Mouse (Mus musculus): Measurements from ENCODE around the gene Dcpp2. TPM values are rescaled to one million over a fixed set of nuclear protein-coding genes. Genes with fewer than 3 reads are reported as not detected.
"Not testable (repeated sequence)": the region's sequence is repeated elsewhere in the genome, so short reads cannot be mapped to it uniquely, and the experiment has no call there.

Dcpp2 gene
- total RNA-seq (2022), result not detected

DNA sequence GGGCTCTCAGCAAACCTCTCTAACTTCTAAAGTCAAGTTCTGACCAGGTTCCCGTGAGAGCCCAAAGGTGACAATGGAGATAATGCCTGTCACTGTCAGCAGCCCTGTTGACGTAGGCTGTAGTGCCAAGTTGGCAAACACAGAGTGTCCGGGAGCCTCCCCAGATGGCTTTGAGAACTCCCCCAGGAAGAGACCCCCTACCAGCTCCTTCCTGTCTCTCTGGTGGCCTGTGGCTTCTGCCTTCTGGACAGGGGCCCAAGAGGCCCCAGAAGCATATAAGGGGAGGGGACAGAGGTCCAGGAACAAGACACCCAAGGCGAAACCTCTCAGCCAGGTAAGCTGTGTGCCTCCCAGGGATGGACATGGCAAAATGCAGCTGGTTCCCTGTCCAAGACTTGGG, at the start of gene Dcpp2, which contains the start of gene Dcpp1:
Dcpp2 (plus strand) TSS at position 305 of the 400 bp plus-strand sequence.
Dcpp1 (plus strand) TSS at position 301 of the 400 bp plus-strand sequence.
- DNase-seq (ENCODE audit: low spot score in 2 of 2), result not testable (repeated sequence)

DNA sequence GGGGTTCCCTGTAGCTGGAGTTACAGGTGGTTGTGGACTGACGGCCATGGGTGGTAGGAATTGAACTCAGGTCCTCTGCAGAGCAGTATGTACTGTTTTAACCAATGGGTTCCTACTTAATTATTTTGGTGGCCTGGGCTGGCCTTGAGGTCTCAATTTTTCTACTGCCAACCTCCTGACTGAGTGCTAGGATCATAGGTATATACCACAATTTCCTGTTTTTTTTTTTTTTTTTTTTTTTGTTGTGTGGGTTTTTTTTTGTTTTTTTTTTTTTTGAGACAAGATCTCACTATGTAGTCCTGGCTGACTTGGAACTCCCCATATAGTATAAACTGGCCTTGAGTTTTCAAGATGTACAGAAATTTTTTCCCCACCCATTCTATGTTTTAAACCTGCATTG, 49.5 kb upstream of the Dcpp2 start:
- DNase-seq (ENCODE audit: low spot score in 2 of 2), result no peak

DNA sequence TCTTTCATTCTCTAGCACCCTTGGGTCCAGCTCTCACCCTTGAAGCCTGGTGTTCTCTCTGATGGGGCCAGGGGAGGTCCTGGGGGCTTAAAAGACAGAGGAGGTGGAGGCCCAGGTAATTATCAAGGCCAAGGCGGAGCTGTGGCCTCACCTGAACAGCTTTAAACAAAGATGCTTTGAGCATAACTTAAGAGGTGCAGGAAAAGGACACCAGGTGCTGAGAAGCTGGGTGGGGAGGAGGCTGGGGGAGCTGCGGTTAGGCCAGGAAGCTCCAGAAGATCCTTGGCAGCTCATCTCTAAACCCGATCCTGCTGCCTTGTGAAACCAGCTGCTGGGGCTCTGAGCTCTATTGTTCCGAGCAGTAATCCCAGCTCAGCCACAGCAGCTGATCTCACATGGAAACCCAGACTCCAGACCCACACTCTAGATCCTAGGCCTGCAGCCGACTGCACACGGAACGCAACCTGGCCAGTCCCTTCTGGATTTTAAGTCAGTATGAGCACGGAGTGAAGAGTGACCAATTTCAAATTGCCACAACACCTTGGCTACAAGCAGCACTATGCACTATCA, 44.6 kb upstream of the Dcpp2 start, which contains the start of gene Prss33:
Prss33 (minus strand) TSS at position 51 of the 570 bp plus-strand sequence.
- no peak for DNase-seq (ENCODE audit: low spot score in 2 of 2)

DNA sequence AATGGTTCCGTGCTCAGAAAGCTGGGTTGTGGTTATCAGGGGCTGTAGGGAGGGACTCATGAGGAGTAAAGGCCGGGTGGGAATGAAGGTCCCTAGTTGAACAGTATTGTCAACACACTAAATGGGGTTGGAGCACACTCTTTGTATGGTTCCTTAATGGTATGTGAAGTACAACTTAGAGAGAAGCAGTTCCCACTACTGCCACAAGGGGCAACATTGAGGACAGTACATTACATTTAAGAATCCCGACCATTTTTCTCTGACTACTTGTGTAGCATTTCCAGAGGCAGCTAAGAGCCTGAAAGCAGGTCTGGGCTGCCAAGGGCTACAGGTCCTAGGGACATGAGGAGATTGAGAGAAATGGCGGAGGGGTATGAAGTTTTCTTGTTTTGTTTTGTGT, 39.5 kb upstream of the Dcpp2 start:
- peak in 1 of 2 experiments; percentile 37 for DNase-seq (ENCODE audit: low spot score in 2 of 2)

DNA sequence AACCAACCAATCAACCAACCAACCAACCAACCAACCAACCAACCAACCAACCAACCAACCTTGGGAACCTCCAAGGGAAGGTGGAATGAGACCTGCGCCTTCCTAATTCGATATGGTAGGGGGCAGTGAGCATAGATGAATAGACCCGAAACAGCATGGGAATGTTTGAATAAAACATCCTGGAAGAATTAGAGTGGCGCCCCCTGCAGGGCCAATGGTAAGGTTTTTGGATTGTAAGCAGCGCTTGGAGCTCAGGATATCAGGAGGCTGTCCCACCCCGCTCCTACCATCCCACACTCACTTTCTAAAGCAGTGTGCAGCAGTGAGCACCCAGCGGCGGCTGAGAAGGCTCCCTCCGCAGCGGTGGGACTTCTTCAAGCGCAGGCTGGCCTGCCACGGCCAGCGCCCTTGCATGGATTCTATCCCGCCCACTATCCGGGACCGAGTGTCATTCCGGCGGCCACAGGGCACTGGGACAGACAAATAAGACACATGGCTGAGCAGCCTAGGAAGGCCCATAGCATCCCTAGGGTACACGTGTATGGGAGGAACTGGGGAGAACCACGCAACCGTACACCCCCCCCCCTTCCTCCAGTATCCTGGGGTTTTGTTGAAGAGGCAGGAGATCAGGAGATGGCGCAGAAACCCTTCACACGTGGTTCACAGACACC, 37.4 kb upstream of the Dcpp2 start:
- no peak for DNase-seq (ENCODE audit: low spot score in 2 of 2)

DNA sequence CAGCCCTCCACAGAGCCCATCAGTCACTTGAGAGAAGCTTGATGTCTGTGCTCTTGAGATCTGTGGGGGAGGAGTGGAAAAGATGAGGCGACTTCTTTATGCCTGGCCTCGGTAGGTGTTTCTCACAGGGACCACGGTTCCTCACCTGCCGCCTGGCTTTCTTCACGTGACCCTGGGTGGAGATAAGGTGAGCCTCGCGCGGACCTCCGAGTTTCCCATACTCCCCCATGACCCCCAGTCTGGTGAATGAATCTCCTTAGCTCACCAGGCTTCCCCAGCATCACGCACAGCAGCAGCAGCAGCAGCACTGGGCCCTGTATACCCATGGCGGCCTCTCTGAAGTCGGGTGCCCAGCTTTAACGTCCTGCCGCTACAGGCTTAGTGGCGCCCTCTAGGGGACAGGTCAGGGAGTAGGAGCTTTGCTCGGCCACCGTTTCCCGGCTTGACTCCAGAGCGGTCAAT, 36.8 kb upstream of the Dcpp2 start, which contains the start of the genes Prss32 and Prss41:
Prss32 (plus strand) TSS at position 44 of the 462 bp plus-strand sequence.
Prss41 (minus strand) TSS at position 361 of the 462 bp plus-strand sequence.
- peak in 1 of 2 experiments; percentile 33 for DNase-seq (ENCODE audit: low spot score in 2 of 2)

DNA sequence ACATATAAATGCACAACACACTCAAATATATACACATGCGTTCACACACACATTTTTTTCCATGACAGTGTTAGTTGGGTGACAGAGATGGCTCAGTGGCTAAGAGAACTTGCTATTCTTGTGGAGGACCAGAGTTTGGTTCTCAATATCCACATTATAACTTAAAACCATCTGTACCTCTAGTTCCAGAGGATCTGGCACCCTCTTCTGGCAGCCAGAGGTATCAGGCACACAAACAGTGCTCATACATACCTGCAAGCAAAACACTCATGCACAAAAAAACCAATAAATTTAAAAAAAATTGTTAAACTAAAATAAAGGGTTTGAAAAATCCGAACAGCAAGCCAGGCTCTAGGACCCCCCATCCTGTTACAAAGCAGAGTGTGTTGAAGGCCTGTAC, 30.7 kb upstream of the Dcpp2 start:
- no peak for DNase-seq (ENCODE audit: low spot score in 2 of 2)

DNA sequence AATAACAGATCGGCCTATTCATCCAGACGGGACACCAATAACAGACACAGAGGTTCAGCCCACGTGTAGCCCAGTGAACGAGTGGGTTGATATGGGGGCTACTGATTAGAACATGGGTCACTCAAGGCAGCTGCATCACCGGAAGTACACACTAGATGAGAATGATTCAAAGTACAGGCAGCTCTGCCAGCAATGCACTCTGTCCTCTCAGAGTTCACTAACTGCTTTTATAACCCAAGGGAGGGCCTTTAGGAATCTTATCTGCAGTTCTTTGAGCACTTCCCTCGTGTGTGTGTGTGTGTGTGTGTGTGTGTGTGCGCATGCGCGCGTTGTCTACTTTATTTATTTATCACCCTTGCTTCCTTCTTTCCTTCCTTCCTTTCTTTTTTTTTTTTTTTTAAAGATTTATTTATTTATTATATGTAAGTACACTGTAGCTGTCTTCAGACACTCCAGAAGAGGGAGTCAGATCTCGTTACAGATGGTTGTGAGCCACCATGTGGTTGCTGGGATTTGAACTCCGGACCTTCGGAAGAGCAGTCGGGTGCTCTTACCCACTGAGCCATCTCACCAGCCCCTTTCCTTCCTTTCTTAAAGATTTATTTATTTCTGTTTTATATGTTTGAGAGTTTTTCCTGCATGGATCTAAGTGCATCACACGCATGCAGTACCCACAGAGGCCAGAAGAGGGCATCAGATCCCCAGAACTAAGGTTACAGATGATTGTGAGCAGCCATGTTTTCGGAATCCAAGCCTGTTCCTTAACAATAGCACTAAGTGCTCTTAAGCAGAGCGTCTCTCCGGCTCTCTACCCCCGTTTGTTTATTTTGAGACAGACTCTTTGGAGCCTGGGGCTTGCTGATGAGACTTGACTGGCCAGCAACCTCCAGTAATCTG, 29.6 kb upstream of the Dcpp2 start:
- DNase-seq (ENCODE audit: low spot score in 2 of 2), result peak; percentile 30 to 40

DNA sequence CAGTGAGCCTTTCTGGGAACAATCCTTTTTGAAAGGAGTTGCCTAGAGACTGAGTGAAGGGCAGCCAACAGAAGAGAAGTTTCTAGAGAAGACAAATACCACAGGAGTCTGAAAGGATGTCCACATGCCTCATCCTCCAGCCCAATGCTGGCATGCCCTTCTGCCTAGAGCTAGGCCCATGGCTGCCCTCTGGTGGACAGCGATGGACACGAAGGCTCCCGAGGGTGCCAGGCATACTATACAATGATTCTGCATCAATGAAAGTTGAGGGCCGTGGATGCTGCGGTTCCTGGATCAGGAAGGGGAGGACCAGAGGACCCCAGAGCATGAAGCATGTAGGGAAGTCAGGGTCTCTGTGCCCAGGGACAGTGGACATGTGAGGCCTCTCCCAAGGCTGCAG, 27.4 kb upstream of the Dcpp2 start:
- DNase-seq (ENCODE audit: low spot score in 2 of 2), result no peak

DNA sequence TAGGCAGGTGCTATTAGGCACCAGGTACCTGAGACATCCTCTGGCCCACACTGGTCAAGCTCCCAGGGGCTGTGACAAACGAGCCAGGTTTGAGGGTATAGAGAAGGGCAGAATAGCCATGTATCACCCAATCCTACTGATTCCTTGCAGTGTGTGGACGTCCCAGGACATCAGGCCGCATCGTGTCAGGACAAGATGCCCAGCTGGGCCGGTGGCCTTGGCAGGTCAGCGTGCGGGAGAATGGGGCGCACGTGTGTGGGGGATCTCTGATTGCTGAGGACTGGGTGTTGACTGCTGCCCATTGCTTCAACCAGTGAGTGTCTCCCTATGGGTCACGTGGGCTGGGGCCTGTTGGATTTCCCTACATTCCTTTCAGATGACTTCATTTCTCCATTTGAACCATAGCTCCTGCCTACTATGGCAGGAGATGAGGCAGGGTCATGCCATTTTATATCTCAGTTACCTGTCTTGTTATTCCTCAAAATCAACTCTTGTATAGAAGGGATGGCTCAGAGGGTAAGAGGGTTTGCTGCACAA, 26.4 kb upstream of the Dcpp2 start:
- DNase-seq (ENCODE audit: low spot score in 2 of 2), result no peak

DNA sequence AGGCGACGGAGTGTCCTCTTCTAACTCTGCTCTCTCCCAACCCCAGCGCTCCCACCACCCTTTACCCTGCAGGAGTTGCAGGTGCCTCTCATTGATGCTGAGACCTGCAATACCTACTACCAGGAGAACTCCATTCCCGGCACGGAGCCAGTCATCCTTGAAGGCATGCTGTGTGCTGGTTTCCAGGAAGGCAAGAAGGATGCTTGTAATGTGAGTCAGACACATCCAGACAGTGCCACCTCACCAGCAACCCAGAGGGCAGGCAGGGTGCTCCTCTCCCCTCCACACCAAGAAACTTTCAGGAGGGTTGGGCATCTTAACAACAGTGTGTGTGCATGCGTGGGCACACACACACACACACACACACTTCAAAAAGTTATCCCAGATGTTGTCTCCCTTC, 23.5 kb upstream of the Dcpp2 start:
- no peak for DNase-seq (ENCODE audit: low spot score in 2 of 2)

DNA sequence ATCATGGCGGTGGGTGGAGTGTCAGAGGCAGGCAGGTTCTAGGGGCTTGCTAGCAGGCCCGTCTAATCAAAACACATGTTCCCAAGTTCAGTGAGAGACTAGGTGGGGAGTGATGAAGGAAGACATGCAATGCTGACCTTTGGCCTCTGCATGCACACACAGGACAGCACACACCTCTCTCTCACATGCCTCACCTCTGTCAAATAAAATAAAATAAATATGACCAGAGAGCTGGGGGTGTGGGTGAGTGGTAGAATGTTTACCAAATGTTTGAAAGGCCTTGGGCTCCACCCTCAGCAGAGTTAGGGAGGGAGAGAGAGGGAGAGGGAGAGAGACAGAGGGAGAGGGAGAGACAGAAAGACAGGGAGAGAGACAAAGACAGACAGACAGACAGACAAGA, 22.8 kb upstream of the Dcpp2 start:
- DNase-seq (ENCODE audit: low spot score in 2 of 2), result no peak

DNA sequence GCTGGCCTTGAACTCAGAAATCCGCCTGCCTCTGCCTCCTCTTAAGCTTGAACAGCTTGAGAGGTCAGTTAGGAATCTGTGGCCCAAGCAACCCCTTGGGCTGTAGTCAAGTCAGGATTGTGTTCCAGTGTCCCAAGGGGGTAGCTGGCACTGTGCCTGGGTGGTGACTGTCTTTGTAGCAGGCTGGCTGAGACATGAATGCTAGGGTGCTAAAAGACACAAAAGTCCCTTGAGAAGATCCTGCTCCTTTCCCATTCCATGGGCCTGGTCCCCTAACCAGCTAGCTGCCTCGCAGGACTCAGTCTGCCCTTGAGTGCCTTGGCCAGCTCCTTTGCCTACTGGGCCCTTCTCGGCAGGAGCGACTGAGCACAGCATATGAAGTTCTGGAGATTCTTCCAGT, 17.8 kb upstream of the Dcpp2 start:
- no peak for DNase-seq (ENCODE audit: low spot score in 2 of 2)

DNA sequence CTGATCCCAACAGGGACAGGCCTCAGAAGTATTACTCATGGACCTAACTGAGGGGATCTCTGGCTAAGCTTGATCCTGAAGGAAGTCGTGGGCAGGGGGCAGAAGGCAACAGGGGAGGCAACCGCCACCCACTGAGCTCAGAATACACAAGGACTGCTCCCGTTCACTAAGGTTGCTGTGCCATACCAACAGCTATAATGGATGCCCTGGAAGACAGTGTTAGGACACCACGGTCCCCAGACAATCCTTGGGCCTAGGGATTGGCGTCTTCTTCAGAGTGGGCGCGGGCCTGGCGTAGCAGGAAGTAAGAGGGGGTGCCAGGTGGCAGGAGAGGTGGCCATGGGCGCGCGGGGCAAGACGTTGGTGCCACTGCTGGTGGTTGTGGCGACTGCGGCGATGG, 12.9 kb upstream of the Dcpp2 start, which contains the start of gene Prss21:
Prss21 (plus strand) TSS at position 301 of the 400 bp plus-strand sequence.
- no peak for DNase-seq (ENCODE audit: low spot score in 2 of 2)

DNA sequence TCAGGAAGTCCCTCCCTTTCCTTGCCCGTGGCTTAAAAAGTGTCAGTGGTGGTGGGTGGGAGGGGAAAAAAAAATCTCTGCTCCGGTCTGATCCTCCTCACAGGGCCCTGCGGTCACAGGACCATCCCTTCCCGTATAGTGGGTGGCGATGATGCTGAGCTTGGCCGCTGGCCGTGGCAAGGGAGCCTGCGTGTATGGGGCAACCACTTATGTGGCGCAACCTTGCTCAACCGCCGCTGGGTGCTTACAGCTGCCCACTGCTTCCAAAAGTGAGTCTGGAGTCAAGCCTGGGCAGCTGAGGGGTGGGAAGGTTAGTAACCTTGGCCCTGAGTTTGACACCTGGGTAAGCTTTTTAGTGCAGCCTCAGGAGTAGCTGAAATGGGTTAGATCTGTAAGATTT, 12.2 kb upstream of the Dcpp2 start:
- no peak for DNase-seq (ENCODE audit: low spot score in 2 of 2)

DNA sequence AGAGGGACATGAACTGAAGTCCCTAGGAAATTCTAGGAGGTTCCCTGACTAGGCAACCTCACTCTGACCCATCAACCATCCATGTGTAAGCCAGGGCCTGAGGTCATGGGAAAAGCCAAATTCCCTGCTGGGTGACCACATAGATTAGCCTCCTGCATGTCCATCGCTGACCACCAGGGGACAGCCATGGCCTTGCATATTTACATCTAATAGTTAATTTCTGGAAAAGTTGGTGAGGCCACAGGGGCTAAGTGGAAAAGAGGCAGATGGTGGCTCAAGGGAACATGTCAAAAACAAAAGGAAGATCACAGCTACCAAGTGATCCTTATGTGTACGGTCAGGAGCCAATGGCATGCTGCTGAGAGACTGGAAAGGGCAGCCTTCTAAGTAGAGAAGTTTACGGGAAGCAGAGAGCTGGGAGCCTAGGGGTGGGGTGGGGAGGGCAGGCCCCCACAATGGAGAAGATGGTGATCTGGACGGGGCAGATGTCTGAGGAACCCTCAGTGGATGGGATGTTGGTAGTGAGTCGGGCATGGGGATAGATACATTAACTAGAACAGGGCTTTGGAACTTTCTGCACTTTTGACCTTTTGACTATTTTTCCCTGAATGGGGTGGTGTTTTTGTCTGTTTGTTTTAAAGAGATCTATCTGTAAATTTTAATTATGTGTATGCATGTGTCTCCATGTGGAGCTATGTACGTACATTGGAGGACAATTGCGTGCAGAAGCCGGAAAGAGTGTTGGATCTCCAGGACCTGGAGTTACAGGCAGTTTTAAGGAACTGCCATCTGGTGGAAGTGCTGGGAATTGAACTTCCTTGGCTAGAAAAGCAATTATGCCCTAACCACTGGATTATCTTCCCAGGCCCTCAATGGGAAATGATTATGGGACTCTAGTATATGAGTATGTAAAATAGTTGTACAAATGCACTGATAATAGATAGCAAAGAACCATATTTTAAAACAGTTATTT, 6.5 kb upstream of the Dcpp2 start:
- DNase-seq (ENCODE audit: low spot score in 2 of 2), result peak in 1 of 2 experiments; percentile 17

DNA sequence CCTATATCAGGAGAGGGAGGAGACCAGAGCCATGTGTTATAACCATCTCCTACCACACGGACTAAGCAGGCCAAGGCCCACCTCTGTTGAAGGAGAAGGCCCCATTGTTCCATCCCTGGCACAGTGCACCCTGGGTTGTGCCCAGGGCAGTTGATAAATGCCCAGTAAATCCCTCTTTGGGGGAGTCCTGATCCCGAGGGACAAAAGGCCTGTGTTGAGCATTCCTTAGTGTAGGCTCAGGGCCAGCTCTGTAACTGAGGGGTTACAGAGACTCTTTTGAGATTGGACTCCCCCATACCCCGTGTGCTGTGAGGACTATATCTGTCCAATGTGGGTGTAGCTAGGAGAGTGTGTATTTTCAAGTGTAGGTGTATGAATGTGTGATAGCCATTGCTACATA, 3.9 kb upstream of the Dcpp2 start:
- no peak for DNase-seq (ENCODE audit: low spot score in 2 of 2)

DNA sequence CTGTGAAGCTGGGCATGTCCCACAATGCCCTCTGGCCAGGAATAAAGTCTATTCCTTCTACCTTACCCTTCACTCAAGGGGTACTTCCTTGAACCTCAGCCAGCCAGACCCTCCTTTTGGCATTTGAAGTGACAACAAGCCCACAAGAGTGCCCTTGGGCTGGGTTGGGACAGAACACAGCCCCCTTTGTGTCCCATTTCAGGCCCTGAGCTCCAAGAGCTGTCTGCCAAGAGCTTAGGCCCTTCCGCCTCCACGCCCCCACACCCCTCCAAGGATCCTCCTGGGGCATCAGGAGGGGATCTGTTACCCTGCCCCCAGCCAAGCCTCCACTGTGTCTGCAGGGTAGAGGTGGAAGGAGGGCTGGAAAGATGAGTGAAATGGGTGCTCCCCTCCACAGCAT, 3.5 kb upstream of the Dcpp2 start:
- no peak for DNase-seq (ENCODE audit: low spot score in 2 of 2)

DNA sequence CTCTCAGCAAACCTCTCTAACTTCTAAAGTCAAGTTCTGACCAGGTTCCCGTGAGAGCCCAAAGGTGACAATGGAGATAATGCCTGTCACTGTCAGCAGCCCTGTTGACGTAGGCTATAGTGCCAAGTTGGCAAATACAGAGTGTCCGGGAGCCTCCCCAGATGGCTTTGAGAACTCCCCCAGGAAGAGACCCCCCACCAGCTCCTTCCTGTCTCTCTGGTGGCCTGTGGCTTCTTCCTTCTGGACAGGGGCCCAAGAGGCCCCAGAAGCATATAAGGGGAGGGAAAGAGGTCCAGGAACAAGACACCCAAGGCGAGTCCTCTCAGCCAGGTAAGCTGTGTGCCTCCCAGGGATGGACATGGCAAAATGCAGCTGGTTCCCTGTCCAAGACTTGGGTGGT, 36.5 kb downstream of the Dcpp2 start, which contains the start of gene Dcpp3:
Dcpp3 (plus strand) TSS at position 301 of the 400 bp plus-strand sequence.
- DNase-seq (ENCODE audit: low spot score in 2 of 2), result not testable (repeated sequence)

DNA sequence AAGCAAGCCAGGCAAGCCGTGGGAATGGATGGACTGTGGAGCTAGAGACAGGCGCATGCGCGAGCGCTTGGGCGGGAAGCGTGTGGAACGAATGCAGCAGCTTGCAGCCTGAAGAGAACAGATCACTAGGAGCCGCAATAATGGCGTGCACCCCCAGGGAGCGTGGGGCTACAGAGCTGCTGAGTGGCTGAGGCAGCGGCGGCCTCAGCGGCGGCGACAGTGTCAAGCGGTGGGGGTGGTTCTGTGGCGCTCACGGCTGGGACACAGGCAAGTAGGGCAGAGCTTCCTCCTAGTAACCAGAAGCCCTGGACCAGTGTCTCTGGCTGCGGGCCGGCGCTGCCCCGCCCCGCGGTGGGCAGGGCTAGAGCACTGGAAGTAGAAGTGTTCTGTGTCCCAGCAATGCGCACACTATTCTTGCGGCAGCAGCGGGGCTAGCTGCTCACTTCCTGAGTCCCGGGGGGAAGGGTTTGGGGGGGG, 43.9 kb downstream of the Dcpp2 start:
- DNase-seq (ENCODE audit: low spot score in 2 of 2), result peak; percentile 94 to 95
